Mouse (Mus musculus): ENCODE measurements around the gene Agpat4. TPM values are rescaled to one million over a fixed set of nuclear protein-coding genes. Genes with fewer than 3 reads are reported as not detected.

The Agpat4 gene
- total and polyA plus RNA-seq, 2 experiments from 2014 or later: 9.2 to 13.4 TPM

- Histone ChIP-seq H3K4me2 (ENCODE audit: low read depth, low read length) (0 out of 2 replicates have a peak overlapping the region, but pooled peaks have one; percentile 10), H3K27me3 (ENCODE audit: control insufficient read depth, insufficient read depth, low read length) (no peaks in the 10 kb centered on the region), H3K9ac (replicated peaks; ENCODE audit: low read depth, low read length) (no peak overlapping the region), H3K27ac (ENCODE audit: low read depth) (peak overlapping the region; percentile 28; the same call in 1 of the 2 replicates), H3K9me3 (replicated peaks; ENCODE audit: control insufficient read depth, low read length) (no peaks in the 10 kb centered on the region), H3K36me3 (replicated peaks; ENCODE audit: control insufficient read depth, insufficient read depth, low read length) (no peaks in the 10 kb centered on the region), H3K4me3 (ENCODE audit: low read depth, low read length) (no peak overlapping the region), H3K4me1 (ENCODE audit: control insufficient read depth, insufficient read depth) (no peaks in the 10 kb centered on the region)
- WGBS: 35% methylated on average over 10 of the region's 10 CpGs
- TF ChIP-seq CTCF (IDR thresholded peaks at IDR 0.05; ENCODE audit: low read depth): no peak
- no peak for TF ChIP-seq EP300 (IDR thresholded peaks at IDR 0.05; ENCODE audit: low read depth)
- no peak for DNase-seq (ENCODE audit: low spot score)
- ATAC-seq (ENCODE audit: insufficient read depth, low read depth): no peak
These were observed 77.1 kb downstream of the Agpat4 start for GRCm38 (mm10) chr17:12195604-12196003.

- Histone ChIP-seq H3K9me3 (replicated peaks; ENCODE audit: control insufficient read depth, low read length) (no peaks in the 10 kb centered on the region), H3K36me3 (replicated peaks; ENCODE audit: control insufficient read depth, insufficient read depth, low read length) (no peaks in the 10 kb centered on the region), H3K4me2 (ENCODE audit: low read depth, low read length) (no peak overlapping the region), H3K4me1 (ENCODE audit: control insufficient read depth, insufficient read depth) (peaks cover under 1% of the 10 kb centered on the region; the same call in 1 of the 2 replicates), H3K27me3 (ENCODE audit: control insufficient read depth, insufficient read depth, low read length) (no peaks in the 10 kb centered on the region), H3K9ac (replicated peaks; ENCODE audit: low read depth, low read length) (no peak overlapping the region), H3K27ac (ENCODE audit: low read depth) (no peak overlapping the region), H3K4me3 (ENCODE audit: low read depth, low read length) (no peak overlapping the region)
- no peak for DNase-seq (ENCODE audit: low spot score)
- no peak for ATAC-seq (ENCODE audit: insufficient read depth, low read depth)
- TF ChIP-seq EP300 (IDR thresholded peaks at IDR 0.05; ENCODE audit: low read depth) (no peak), CTCF (IDR thresholded peaks at IDR 0.05; ENCODE audit: low read depth) (no peak)
- WGBS: 71% methylated on average over 4 of the region's 4 CpGs
These were observed 81.4 kb downstream of the Agpat4 start for GRCm38 (mm10) chr17:12199933-12200332.

GRCm38 (mm10) chr17:12201086-12201485 is 82.6 kb downstream of the Agpat4 start:
- Histone ChIP-seq H3K9ac (replicated peaks; ENCODE audit: low read depth, low read length) (no peak overlapping the region), H3K27me3 (ENCODE audit: control insufficient read depth, insufficient read depth, low read length) (no peaks in the 10 kb centered on the region), H3K4me2 (ENCODE audit: low read depth, low read length) (no peak overlapping the region), H3K4me3 (ENCODE audit: low read depth, low read length) (no peak overlapping the region), H3K27ac (ENCODE audit: low read depth) (no peak overlapping the region), H3K36me3 (replicated peaks; ENCODE audit: control insufficient read depth, insufficient read depth, low read length) (no peaks in the 10 kb centered on the region), H3K4me1 (ENCODE audit: control insufficient read depth, insufficient read depth) (peaks cover 12% of the 10 kb centered on the region), H3K9me3 (replicated peaks; ENCODE audit: control insufficient read depth, low read length) (no peaks in the 10 kb centered on the region)
- no peak for TF ChIP-seq CTCF (IDR thresholded peaks at IDR 0.05; ENCODE audit: low read depth)
- TF ChIP-seq EP300 (IDR thresholded peaks at IDR 0.05; ENCODE audit: low read depth): no peak
- no peak for ATAC-seq (ENCODE audit: insufficient read depth, low read depth)
- DNase-seq (ENCODE audit: low spot score): no peak
- WGBS: 85% methylated on average over 1 of the region's 1 CpGs

GRCm38 (mm10) chr17:12203414-12203897 is 85.0 kb downstream of the Agpat4 start:
- no peaks in the 10 kb centered on the region for H3K9me3 ChIP-seq (replicated peaks; ENCODE audit: control insufficient read depth, low read length)
- H3K27ac ChIP-seq (ENCODE audit: low read depth): no peak overlapping the region
- no peak overlapping the region for H3K4me3 ChIP-seq (ENCODE audit: low read depth, low read length)
- DNase-seq (ENCODE audit: low spot score): peak; percentile 43
- no peaks in the 10 kb centered on the region for H3K36me3 ChIP-seq (replicated peaks; ENCODE audit: control insufficient read depth, insufficient read depth, low read length)
- peaks cover 16% of the 10 kb centered on the region for H3K4me1 ChIP-seq (ENCODE audit: control insufficient read depth, insufficient read depth)
- 0 out of 2 replicates have a peak overlapping the region, but pooled peaks have one; percentile 18 for H3K4me2 ChIP-seq (ENCODE audit: low read depth, low read length)
- WGBS: 37% methylated on average over 15 of the region's 15 CpGs
- peak; percentile 49 for ATAC-seq (ENCODE audit: insufficient read depth, low read depth)
- H3K27me3 ChIP-seq (ENCODE audit: control insufficient read depth, insufficient read depth, low read length): no peaks in the 10 kb centered on the region
- H3K9ac ChIP-seq (replicated peaks; ENCODE audit: low read depth, low read length): no peak overlapping the region
- TF ChIP-seq EP300 (IDR thresholded peaks at IDR 0.05; ENCODE audit: low read depth) (no peak), CTCF (IDR thresholded peaks at IDR 0.05; ENCODE audit: low read depth) (no peak)

- Histone ChIP-seq H3K4me1 (ENCODE audit: control insufficient read depth, insufficient read depth) (peaks cover 16% of the 10 kb centered on the region), H3K4me3 (ENCODE audit: low read depth, low read length) (no peak overlapping the region), H3K9ac (replicated peaks; ENCODE audit: low read depth, low read length) (no peak overlapping the region), H3K36me3 (replicated peaks; ENCODE audit: control insufficient read depth, insufficient read depth, low read length) (no peaks in the 10 kb centered on the region), H3K27me3 (ENCODE audit: control insufficient read depth, insufficient read depth, low read length) (no peaks in the 10 kb centered on the region), H3K27ac (ENCODE audit: low read depth) (no peak overlapping the region), H3K9me3 (replicated peaks; ENCODE audit: control insufficient read depth, low read length) (no peaks in the 10 kb centered on the region), H3K4me2 (ENCODE audit: low read depth, low read length) (no peak overlapping the region)
- no peak for ATAC-seq (ENCODE audit: insufficient read depth, low read depth)
- WGBS: 76% methylated on average over 3 of the region's 3 CpGs
- TF ChIP-seq EP300 (IDR thresholded peaks at IDR 0.05; ENCODE audit: low read depth): no peak
- no peak for TF ChIP-seq CTCF (IDR thresholded peaks at IDR 0.05; ENCODE audit: low read depth)
- no peak for DNase-seq (ENCODE audit: low spot score)
These were observed 85.7 kb downstream of the Agpat4 start for GRCm38 (mm10) chr17:12204246-12204645.

GRCm38 (mm10) chr17:12204689-12205014 is 86.1 kb downstream of the Agpat4 start:
- ATAC-seq (ENCODE audit: insufficient read depth, low read depth) (no peak), DNase-seq (ENCODE audit: low spot score) (no peak)
- Histone ChIP-seq H3K4me2 (ENCODE audit: low read depth, low read length) (no peak overlapping the region), H3K9me3 (replicated peaks; ENCODE audit: control insufficient read depth, low read length) (no peaks in the 10 kb centered on the region), H3K36me3 (replicated peaks; ENCODE audit: control insufficient read depth, insufficient read depth, low read length) (no peaks in the 10 kb centered on the region), H3K27me3 (ENCODE audit: control insufficient read depth, insufficient read depth, low read length) (no peaks in the 10 kb centered on the region), H3K27ac (ENCODE audit: low read depth) (no peak overlapping the region), H3K4me3 (ENCODE audit: low read depth, low read length) (no peak overlapping the region), H3K9ac (replicated peaks; ENCODE audit: low read depth, low read length) (no peak overlapping the region), H3K4me1 (ENCODE audit: control insufficient read depth, insufficient read depth) (peaks cover 16% of the 10 kb centered on the region)
- WGBS: 84% methylated on average over 3 of the region's 3 CpGs
- TF ChIP-seq CTCF (IDR thresholded peaks at IDR 0.05; ENCODE audit: low read depth) (no peak), EP300 (IDR thresholded peaks at IDR 0.05; ENCODE audit: low read depth) (no peak)

All from heart, postnatal 0 days (tissue).